Mouse (Mus musculus): Measurements from ENCODE around the gene Clstn1.

The Clstn1 gene

DNA sequence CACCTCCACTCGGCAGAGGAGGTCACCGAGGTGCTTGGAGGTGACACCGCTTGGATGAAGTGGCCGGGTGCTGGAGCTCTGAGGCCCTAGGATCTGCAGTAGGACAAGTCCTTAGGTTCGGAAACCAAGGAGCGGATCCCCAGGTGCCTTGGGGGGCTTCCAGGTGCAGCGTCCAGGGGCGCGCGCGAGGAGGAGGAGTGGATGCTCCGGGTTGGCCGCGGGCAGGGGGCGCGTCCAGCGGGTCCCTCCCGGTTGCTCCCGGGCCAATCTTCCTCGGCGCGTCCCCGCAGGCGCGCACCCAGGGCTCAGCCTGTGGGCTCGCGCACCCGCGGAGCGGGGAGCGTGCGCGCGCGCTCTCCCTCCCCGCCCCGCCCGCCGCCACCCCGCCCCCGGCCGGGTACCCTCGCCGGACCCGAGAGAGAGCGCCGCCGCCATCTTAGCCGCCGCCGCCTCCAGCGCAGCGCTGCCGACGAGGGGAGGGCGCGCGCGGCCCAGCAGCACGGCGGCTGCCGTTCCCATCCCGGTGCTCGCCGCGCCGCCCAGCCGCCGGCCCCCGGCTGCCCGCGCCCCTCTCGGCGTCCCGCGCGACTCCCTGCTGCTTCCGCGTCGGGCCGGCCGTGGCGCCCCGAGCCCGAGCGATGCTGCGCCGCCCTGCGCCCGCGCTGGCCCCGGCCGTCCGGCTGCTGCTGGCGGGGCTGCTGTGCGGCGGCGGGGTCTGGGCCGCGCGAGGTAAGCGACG, at the start of gene Clstn1:
Gene Clstn1, plus strand, starts transcription at position 425 of the 739 bp plus-strand sequence.
- DNase-seq, result peak; percentile 68

- DNase-seq, result no peak
These were observed 46.8 kb upstream of the Clstn1 start for GRCm38 (mm10) chr4:149539441-149539840.

DNA sequence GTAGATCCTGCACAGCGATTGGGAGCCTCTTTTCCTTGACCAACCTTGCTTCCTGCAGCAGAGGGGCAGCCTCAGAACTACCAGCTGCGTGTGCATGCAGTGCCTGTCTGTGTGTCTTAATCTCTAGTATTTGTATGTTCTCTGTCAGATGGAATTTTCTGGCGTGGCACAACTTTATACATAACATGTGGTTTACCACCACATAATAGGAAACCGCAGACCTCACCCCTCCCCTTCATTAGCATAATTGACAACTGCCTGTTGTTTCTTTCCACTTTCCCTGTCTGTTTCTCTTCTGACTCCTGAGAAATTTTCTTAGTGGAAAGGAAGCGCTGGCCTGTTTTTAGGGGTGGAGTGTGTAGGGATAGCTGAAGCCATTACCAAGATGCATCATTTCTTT, 44.3 kb upstream of the Clstn1 start:
- DNase-seq, result no peak

- DNase-seq, result no peak
These were observed 43.8 kb upstream of the Clstn1 start for GRCm38 (mm10) chr4:149542431-149542830.

DNA sequence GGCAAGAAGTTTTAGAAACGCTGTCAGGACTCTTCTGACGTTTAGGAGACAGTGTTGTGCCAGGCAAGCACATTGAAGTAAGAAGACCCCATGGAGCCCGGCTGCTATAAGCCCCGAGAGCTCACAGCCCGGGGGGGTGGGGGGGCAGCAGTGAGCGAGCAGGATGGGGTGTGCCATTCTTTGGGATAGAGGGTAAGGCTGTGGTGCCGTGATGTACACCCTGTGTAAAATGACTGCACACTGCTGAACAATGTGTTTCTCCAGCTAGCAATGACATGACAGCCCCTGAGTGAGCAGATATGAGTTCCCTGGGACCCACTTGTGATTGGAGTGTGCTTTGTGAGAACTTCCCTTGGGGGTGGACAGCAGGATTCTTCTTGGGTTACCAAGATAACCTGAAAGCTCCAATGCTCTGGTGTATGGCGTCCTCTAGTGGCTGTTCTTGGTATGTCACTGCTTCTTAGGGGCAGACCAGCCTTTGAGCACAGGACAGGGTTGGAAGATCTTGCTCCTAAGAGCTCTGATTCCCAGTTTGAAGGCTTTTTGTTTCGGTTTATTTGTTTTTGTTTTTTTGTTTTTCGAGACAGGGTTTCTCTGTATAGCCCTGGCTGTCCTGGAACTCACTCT, 43.2 kb upstream of the Clstn1 start:
- DNase-seq, result peak; percentile 95

DNA sequence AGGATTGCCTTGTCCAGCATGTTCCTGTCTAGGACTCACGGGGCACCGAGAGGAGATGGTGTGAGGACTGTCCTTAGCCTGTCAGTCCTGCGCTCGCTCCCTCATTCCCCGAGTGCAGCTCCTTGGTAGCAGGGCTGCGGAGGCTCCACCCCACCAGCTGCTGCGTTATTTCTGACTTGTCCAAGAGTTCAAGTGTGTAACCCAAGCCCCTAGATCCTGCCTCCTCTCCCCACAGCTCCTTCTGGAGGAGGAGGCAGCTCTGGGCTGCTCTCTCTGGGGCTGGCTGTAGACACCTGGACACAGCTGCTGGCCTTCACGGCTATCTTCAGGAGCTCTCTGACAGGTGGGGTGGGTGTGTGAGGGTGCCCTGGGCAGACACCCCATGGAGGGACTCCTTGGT, 41.4 kb upstream of the Clstn1 start:
- no peak for DNase-seq

DNA sequence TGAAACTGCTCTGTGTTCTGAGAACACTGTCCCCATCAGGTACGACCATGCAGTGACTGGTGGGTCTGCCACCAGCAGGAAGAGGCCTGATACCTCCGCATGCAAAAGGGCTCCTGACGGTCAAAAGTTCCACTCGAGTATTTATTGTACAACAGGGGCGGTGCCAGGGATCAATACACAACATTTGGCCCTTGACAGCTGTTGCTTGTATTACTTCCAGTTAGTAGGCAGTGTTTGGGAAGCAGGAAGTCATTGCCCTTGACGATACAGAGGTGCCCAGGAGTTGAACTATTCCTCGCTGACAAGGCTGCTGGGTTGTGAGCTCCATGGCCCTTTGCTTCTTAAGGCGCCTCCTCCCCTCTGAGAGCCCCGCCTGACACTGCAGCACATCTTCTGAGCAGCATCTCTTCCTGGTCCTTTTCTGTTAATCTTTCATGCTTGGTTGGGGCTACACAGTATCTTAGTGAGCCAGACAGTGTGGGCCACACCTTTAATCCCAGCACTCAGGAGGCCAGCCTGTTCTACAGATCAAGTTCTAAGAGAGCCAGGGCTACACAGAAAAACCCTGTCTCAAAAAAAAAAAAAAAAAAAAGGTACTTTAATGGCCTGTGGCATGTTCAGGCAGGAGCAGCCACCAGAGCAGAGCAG, 39.3 kb upstream of the Clstn1 start:
- no peak for DNase-seq

DNA sequence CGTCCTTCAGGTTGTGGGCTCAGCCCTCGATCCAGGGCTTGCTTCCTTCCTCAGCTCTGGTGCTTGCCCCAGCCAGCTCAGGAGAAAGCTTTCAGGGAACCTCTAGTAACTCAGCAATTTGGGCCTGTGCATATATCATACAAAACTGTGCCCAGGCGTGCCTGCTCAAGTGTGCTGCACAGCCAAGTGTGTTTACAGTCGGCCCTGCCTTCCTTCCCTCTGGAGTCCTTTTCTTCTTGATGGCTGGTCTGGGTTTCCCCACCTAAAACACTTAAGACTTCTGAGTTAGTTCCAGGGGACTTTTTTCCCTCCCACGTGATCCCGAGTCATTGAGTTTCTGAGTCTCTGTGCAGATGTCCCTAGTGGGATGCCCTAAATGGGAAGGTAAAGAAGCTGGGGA, 38.7 kb upstream of the Clstn1 start:
- DNase-seq, result no peak

DNA sequence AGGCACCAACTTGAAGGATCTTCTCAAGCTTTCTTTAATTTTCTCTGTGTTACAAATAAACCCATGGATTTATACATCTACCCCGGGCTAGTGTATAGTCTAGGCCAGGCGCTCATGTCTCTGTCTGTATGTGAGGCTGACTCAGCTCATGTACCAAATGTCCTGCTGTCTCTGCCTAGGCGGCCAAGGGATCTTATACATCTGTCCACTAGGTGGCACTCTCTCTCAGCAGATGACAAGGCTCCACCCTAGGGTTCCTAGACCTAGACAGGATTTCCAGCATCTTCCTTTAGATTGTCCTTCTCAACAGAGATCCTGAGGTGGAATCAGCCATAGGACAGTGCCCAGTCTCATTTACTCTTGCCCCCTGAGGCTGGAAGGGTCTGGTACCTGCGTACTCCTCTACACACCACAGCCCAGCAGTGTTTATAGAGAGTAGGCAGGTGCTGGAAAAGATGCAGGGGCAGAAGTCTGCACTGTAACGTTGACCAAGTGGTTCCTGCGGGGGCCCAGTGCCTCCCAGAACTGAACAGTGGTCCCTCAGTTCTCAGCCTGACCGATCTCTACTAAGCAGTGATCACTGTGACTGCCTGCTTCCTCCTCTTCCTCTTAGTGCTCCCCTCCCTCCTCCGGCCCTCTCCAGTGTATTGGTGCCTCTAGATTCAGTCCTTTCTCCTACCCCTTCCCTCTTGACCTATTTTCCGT, 36.9 kb upstream of the Clstn1 start:
- DNase-seq, result peak; percentile 84

DNA sequence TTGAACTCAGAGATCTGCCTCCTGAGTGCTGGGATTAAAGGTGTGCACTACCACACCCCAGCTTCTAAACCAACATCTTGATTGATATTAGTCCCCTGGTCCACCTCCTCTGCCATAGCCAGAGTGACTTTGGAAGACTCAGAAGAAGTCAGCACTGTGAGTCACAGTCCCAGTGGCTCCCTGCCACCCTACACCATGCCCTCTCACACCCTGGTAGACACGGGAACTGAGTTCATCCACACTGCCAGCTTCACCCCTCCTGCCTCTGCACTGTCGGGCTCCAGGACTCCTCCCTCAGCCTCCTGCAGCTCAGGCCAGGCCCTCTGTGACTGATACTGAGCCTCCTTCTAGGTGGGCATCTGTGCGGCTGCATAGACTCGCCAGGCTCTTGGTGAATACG, 35.4 kb upstream of the Clstn1 start:
- DNase-seq, result no peak

GRCm38 (mm10) chr4:149551696-149552095, 34.6 kb upstream of the Clstn1 start:
- DNase-seq, result no peak

DNA sequence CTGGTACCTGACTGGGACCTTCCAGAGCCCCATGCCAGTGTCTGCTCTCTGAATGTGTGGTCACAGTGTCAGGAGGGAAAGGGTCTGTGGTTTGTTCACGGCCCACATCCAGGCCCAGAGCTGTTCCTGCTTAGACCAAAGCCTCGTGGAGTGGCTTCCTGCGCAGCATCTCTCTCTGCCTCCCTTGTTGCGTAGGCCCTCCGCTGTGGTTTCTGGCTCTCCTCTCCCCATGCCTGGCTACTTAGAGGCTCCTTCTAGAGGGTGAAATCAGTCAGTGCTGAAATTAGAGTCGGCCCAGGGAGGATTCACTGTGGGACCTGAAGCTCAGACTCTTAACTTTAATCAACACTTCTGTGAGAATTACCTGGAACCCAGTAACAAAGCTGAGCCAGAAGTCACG, 32.4 kb upstream of the Clstn1 start:
- DNase-seq, result no peak

DNA sequence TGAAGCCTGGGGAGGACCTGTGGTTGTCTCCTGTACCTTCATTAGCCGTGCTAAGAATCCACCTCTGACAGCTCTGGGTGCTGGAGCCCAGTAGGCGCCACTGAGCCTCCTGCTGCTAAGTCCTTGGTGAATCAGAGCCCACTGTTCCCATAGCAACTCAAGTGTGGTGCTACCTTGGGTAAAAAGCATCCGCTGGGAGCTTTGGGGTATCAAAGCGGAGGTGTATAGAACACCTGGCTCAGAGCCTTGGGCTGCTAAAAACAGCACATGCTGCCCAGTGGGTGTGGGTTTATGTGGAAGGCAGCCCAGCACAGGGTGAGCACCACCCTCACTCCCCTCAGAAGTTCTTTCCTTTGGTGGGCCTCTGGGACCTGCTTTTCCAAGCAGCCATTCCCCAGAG, 30.2 kb upstream of the Clstn1 start:
- no peak for DNase-seq

- DNase-seq, result no peak
These were observed 28.4 kb upstream of the Clstn1 start for GRCm38 (mm10) chr4:149557905-149558304.

- no peak for DNase-seq
These were observed 27.9 kb upstream of the Clstn1 start for GRCm38 (mm10) chr4:149558389-149558788.

DNA sequence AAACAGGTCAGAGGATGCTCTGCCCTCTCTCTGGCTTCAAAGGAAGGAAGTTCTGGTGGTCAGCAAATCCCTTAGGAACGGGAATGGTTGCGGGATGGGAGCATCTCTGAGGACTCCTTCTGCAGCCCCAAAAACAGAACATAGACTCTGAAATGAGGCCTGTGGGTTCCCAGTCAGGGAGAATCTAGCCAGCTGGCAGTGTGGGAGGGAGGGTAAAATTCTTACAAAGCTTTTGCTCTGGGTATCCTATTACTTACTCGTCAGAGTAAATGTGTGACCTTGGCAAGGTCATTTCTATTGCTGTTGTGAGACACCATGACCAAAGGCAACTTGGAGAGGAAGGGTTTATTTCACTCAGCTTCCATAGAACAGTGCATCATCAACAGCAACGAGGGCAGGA, 24.9 kb upstream of the Clstn1 start:
- DNase-seq, result no peak

GRCm38 (mm10) chr4:149561986-149562904, 24.0 kb upstream of the Clstn1 start:
- DNase-seq, result peak; percentile 60

DNA sequence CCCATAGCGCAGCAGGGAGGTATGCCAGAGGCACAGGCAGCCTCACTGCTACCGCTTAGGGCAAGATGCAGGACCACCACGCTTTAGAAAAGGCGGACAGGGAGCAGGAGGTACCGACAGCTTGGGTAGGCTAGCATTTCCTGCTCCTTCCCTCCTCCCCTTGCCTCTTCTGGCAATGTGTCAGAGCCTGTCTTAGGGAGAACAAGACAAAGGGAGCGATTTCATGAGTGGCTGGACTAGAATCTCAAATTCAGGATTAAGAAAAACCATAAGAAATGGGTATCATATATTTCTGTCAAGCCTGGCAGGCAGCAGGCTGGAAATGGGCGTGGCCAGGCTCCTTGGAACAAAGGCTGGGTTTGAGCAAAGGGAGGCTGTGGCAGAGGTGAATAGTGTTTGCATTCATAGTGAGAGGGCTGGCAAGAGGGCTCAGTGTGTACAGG, 23.3 kb upstream of the Clstn1 start:
- DNase-seq, result no peak

DNA sequence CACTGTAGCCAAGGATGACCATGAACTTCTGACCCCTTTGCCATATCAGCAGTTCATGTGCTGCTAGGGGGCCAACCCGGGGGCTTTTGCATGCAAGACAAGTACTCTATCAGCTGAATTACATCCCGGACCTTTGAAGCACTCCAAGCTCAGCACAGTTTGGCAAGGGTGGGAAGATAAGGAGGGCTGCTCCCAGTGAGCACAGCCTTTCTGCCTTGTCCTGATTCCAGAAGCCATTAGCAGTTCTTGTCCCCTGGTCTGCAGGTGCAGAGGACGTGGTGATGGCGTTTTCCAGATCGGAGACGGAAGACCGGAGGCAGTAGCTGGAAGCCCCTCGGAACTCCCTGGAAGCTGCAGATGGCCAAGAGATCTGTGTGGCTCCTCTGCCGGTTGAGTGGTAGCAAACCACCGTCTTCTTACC, 22.3 kb upstream of the Clstn1 start:
- no peak for DNase-seq

GRCm38 (mm10) chr4:149564452-149565407, 21.5 kb upstream of the Clstn1 start:
- peak; percentile 90 for DNase-seq

GRCm38 (mm10) chr4:149567432-149568026, 18.7 kb upstream of the Clstn1 start:
- DNase-seq, result peak; percentile 69
